Mouse (Mus musculus): Measurements from ENCODE around the gene Lrsam1. TPM values are rescaled to one million over a fixed set of nuclear protein-coding genes. Genes with fewer than 3 reads are reported as not detected.

Gene Lrsam1
- total and polyA plus RNA-seq, 2 experiments from 2014 or later: 25.3 to 37.3 TPM

GRCm38 (mm10) chr2:32884745-32885144, 76.7 kb downstream of the Lrsam1 start:
- no peak for DNase-seq (ENCODE audit: low spot score)
- H3K4me1 ChIP-seq (ENCODE audit: insufficient read depth, low read length): peaks cover 11% of the 10 kb centered on the region
- H3K4me3 ChIP-seq (ENCODE audit: low read depth, low read length): no peak overlapping the region
- ATAC-seq (ENCODE audit: low FRiP score): no peak
- no peaks in the 10 kb centered on the region for H3K9me3 ChIP-seq (ENCODE audit: low read length)
- H3K27ac ChIP-seq (ENCODE audit: low read depth, low read length): no peak overlapping the region
- WGBS: 42% methylated on average over 6 of the region's 7 CpGs
- no peaks in the 10 kb centered on the region for H3K27me3 ChIP-seq (ENCODE audit: insufficient read depth, low read length)
- no peaks in the 10 kb centered on the region for H3K36me3 ChIP-seq (ENCODE audit: insufficient read depth, low read length)
- H3K9ac ChIP-seq (replicated peaks; ENCODE audit: low read length, poor library complexity, severe bottlenecking): no peak overlapping the region
- H3K4me2 ChIP-seq (ENCODE audit: low read depth, low read length, poor library complexity, severe bottlenecking): no peak overlapping the region
- TF ChIP-seq CTCF (IDR thresholded peaks at IDR 0.05): no peak

GRCm38 (mm10) chr2:32882283-32883043, 79.0 kb downstream of the Lrsam1 start:
- no peak overlapping the region for H3K9ac ChIP-seq (replicated peaks; ENCODE audit: low read length, poor library complexity, severe bottlenecking)
- peaks cover 26% of the 10 kb centered on the region for H3K4me1 ChIP-seq (ENCODE audit: insufficient read depth, low read length)
- no peak overlapping the region for H3K4me2 ChIP-seq (ENCODE audit: low read depth, low read length, poor library complexity, severe bottlenecking)
- no peak for TF ChIP-seq CTCF (IDR thresholded peaks at IDR 0.05)
- 70% methylated on average over 11 of the region's 21 CpGs for WGBS
- H3K9me3 ChIP-seq (ENCODE audit: low read length): no peaks in the 10 kb centered on the region
- H3K36me3 ChIP-seq (ENCODE audit: insufficient read depth, low read length): no peaks in the 10 kb centered on the region
- no peak overlapping the region for H3K4me3 ChIP-seq (ENCODE audit: low read depth, low read length)
- ATAC-seq (ENCODE audit: low FRiP score) (no peak), DNase-seq (ENCODE audit: low spot score) (no peak)
- no peaks in the 10 kb centered on the region for H3K27me3 ChIP-seq (ENCODE audit: insufficient read depth, low read length)
- no peak overlapping the region for H3K27ac ChIP-seq (ENCODE audit: low read depth, low read length)

- no peak for ATAC-seq (ENCODE audit: low FRiP score)
- peaks cover 27% of the 10 kb centered on the region for H3K4me1 ChIP-seq (ENCODE audit: insufficient read depth, low read length)
- H3K4me2 ChIP-seq (ENCODE audit: low read depth, low read length, poor library complexity, severe bottlenecking): no peak overlapping the region
- no peak overlapping the region for H3K27ac ChIP-seq (ENCODE audit: low read depth, low read length)
- no peaks in the 10 kb centered on the region for H3K36me3 ChIP-seq (ENCODE audit: insufficient read depth, low read length)
- DNase-seq (ENCODE audit: low spot score): peak; percentile 34
- no peak for TF ChIP-seq CTCF (IDR thresholded peaks at IDR 0.05)
- 42% methylated on average over 3 of the region's 3 CpGs for WGBS
- no peaks in the 10 kb centered on the region for H3K27me3 ChIP-seq (ENCODE audit: insufficient read depth, low read length)
- no peak overlapping the region for H3K9ac ChIP-seq (replicated peaks; ENCODE audit: low read length, poor library complexity, severe bottlenecking)
- H3K9me3 ChIP-seq (ENCODE audit: low read length): no peaks in the 10 kb centered on the region
- H3K4me3 ChIP-seq (ENCODE audit: low read depth, low read length): no peak overlapping the region
Measured at GRCm38 (mm10) chr2:32881723-32882122, 79.7 kb downstream of the Lrsam1 start.

GRCm38 (mm10) chr2:32881054-32881453, 80.4 kb downstream of the Lrsam1 start:
- TF ChIP-seq CTCF (IDR thresholded peaks at IDR 0.05): no peak
- H3K27me3 ChIP-seq (ENCODE audit: insufficient read depth, low read length): no peaks in the 10 kb centered on the region
- H3K4me1 ChIP-seq (ENCODE audit: insufficient read depth, low read length): peaks cover 27% of the 10 kb centered on the region
- peak overlapping the region; percentile 38; the same call in 1 of the 2 replicates for H3K27ac ChIP-seq (ENCODE audit: low read depth, low read length)
- H3K4me3 ChIP-seq (ENCODE audit: low read depth, low read length): no peak overlapping the region
- peak overlapping the region; percentile 36; the same call in 1 of the 2 replicates for H3K9ac ChIP-seq (replicated peaks; ENCODE audit: low read length, poor library complexity, severe bottlenecking)
- WGBS: 37% methylated on average over 6 of the region's 6 CpGs
- H3K36me3 ChIP-seq (ENCODE audit: insufficient read depth, low read length): no peaks in the 10 kb centered on the region
- DNase-seq (ENCODE audit: low spot score) (no peak), ATAC-seq (ENCODE audit: low FRiP score) (no peak)
- H3K4me2 ChIP-seq (ENCODE audit: low read depth, low read length, poor library complexity, severe bottlenecking): peak overlapping the region; percentile 4; the same call in 1 of the 2 replicates
- no peaks in the 10 kb centered on the region for H3K9me3 ChIP-seq (ENCODE audit: low read length)

GRCm38 (mm10) chr2:32879593-32879992, 81.8 kb downstream of the Lrsam1 start:
- H3K4me2 ChIP-seq (ENCODE audit: low read depth, low read length, poor library complexity, severe bottlenecking): no peak overlapping the region
- H3K9ac ChIP-seq (replicated peaks; ENCODE audit: low read length, poor library complexity, severe bottlenecking): no peak overlapping the region
- ATAC-seq (ENCODE audit: low FRiP score) (no peak), DNase-seq (ENCODE audit: low spot score) (no peak)
- no peaks in the 10 kb centered on the region for H3K36me3 ChIP-seq (ENCODE audit: insufficient read depth, low read length)
- peaks cover 32% of the 10 kb centered on the region for H3K4me1 ChIP-seq (ENCODE audit: insufficient read depth, low read length)
- no peak overlapping the region for H3K27ac ChIP-seq (ENCODE audit: low read depth, low read length)
- 86% methylated on average over 5 of the region's 5 CpGs for WGBS
- no peaks in the 10 kb centered on the region for H3K9me3 ChIP-seq (ENCODE audit: low read length)
- no peaks in the 10 kb centered on the region for H3K27me3 ChIP-seq (ENCODE audit: insufficient read depth, low read length)
- H3K4me3 ChIP-seq (ENCODE audit: low read depth, low read length): no peak overlapping the region
- TF ChIP-seq CTCF (IDR thresholded peaks at IDR 0.05): no peak

GRCm38 (mm10) chr2:32878396-32878795, 83.0 kb downstream of the Lrsam1 start:
- peak overlapping the region; percentile 87 for H3K4me2 ChIP-seq (ENCODE audit: low read depth, low read length, poor library complexity, severe bottlenecking)

More at GRCm38 (mm10) chr2:32878396-32878795, 83.0 kb downstream of the Lrsam1 start:
- no peak for ATAC-seq (ENCODE audit: low FRiP score)
- Histone ChIP-seq H3K27me3 (ENCODE audit: insufficient read depth, low read length) (no peaks in the 10 kb centered on the region), H3K4me1 (ENCODE audit: insufficient read depth, low read length) (peaks cover 32% of the 10 kb centered on the region), H3K9ac (replicated peaks; ENCODE audit: low read length, poor library complexity, severe bottlenecking) (peak overlapping the region; percentile 30; the same call in 1 of the 2 replicates), H3K9me3 (ENCODE audit: low read length) (no peaks in the 10 kb centered on the region), H3K4me3 (ENCODE audit: low read depth, low read length) (peak overlapping the region; percentile 74), H3K27ac (ENCODE audit: low read depth, low read length) (no peak overlapping the region), H3K36me3 (ENCODE audit: insufficient read depth, low read length) (no peaks in the 10 kb centered on the region)
- no peak for TF ChIP-seq CTCF (IDR thresholded peaks at IDR 0.05)
- 55% methylated on average over 3 of the region's 3 CpGs for WGBS
- no peak for DNase-seq (ENCODE audit: low spot score)
